Mouse (Mus musculus) spleen, postnatal 4 days (tissue): Measurements from ENCODE around the gene Rbm15b.

ENCODE experiments used
- DNase-seq, 2 experiments: peaks; one replicate each; pipeline ENCODE4 v3.0.0; 2022; ENCODE audit warnings: low spot score in 2 of 2

Gene Rbm15b

GRCm38 (mm10) chr9:106886828-106887702 is at the start of gene Rbm15b:
Gene Rbm15b (minus strand): TSS chr9:106887428.
- peak; percentile 98 to 99 for DNase-seq

- DNase-seq: no peak
Measured at GRCm38 (mm10) chr9:106934998-106935397, 47.8 kb upstream of the Rbm15b start.

GRCm38 (mm10) chr9:106914878-106915277 is 27.6 kb upstream of the Rbm15b start:
- DNase-seq: no peak

GRCm38 (mm10) chr9:106913759-106914158 is 26.5 kb upstream of the Rbm15b start:
- no peak for DNase-seq

- DNase-seq: no peak
Measured at GRCm38 (mm10) chr9:106911624-106912023, 24.4 kb upstream of the Rbm15b start.

- DNase-seq: no peak
Measured at GRCm38 (mm10) chr9:106908715-106909114, 21.5 kb upstream of the Rbm15b start.

- DNase-seq: no peak
Measured at GRCm38 (mm10) chr9:106908174-106908573, 20.9 kb upstream of the Rbm15b start.

- DNase-seq: no peak
Measured at GRCm38 (mm10) chr9:106906597-106906996, 19.4 kb upstream of the Rbm15b start.

- no peak for DNase-seq
Measured at GRCm38 (mm10) chr9:106903791-106904134, 16.5 kb upstream of the Rbm15b start.

- no peak for DNase-seq
Measured at GRCm38 (mm10) chr9:106903099-106903790, 16.0 kb upstream of the Rbm15b start.

- peak in 1 of 2 experiments; percentile 52 for DNase-seq
Measured at GRCm38 (mm10) chr9:106901596-106901995, 14.4 kb upstream of the Rbm15b start.

GRCm38 (mm10) chr9:106898901-106899300 is 11.7 kb upstream of the Rbm15b start:
- DNase-seq: no peak

- peak in 1 of 2 experiments; percentile 55 for DNase-seq
Measured at GRCm38 (mm10) chr9:106893327-106893726, 6.1 kb upstream of the Rbm15b start.

- no peak for DNase-seq
Measured at GRCm38 (mm10) chr9:106892552-106892875, 5.3 kb upstream of the Rbm15b start.

GRCm38 (mm10) chr9:106891829-106892551 is 4.8 kb upstream of the Rbm15b start, which contains the start of gene Manf:
Gene Manf (minus strand): TSS chr9:106891979.
- DNase-seq: peak; percentile 96

- no peak for DNase-seq
Measured at GRCm38 (mm10) chr9:106891341-106891741, 4.1 kb upstream of the Rbm15b start.

GRCm38 (mm10) chr9:106890496-106891240 is 3.4 kb upstream of the Rbm15b start:
- DNase-seq: no peak

GRCm38 (mm10) chr9:106889321-106889720 is 2.1 kb upstream of the Rbm15b start:
- DNase-seq: no peak

GRCm38 (mm10) chr9:106888346-106888745 is 1.1 kb upstream of the Rbm15b start:
- DNase-seq: no peak

GRCm38 (mm10) chr9:106885901-106886731 is 1.1 kb downstream of the Rbm15b start:
- DNase-seq: peak; percentile 61 to 84
